Mouse (Mus musculus) Muller cell, postnatal 12 days (primary cell): ENCODE data around the gene Tppp3.

Experiments used
- DNase-seq: peaks from one replicate; pipeline ENCODE4 v3.0.0-alpha.2; 2015; ENCODE audit errors: inconsistent ontology term

Gene Tppp3

GRCm38 (mm10) chr8:105433021-105433420 lies 38.3 kb downstream of the Tppp3 start:
- no peak for DNase-seq

GRCm38 (mm10) chr8:105431743-105432515 lies 39.4 kb downstream of the Tppp3 start:
- no peak for DNase-seq

GRCm38 (mm10) chr8:105426878-105427277 lies 44.4 kb downstream of the Tppp3 start:
- no peak for DNase-seq

GRCm38 (mm10) chr8:105422006-105422405 lies 49.3 kb downstream of the Tppp3 start:
- DNase-seq: no peak

GRCm38 (mm10) chr8:105419800-105420199 lies 51.5 kb downstream of the Tppp3 start:
- no peak for DNase-seq

GRCm38 (mm10) chr8:105418992-105419391 lies 52.3 kb downstream of the Tppp3 start:
- DNase-seq: no peak
